Mouse (Mus musculus): Measurements from ENCODE around the gene Cdc42ep3.

Cdc42ep3 gene

GRCm38 (mm10) chr17:79285030-79285601, 69.8 kb downstream of the Cdc42ep3 start:
- DNase-seq = no peak

All from cerebellum, adult 11-12 months (tissue).